Mouse (Mus musculus) olfactory bulb, adult 2 months (tissue): ENCODE results near the gene Sec14l2.

Source experiments
- CTCF ChIP-seq: fragments of 200-500 bp; IDR thresholded peaks from 2 replicates; pipeline ENCODE4 v1.5.1; 2012; ENCODE audit warnings: low read depth, mild to moderate bottlenecking, low read length, moderate library complexity; ENCODE audit not compliant: insufficient read depth
- POLR2A ChIP-seq: fragments of 200-500 bp; IDR thresholded peaks from 2 replicates; pipeline ENCODE4 v1.6.1; 2012; ENCODE audit warnings: mild to moderate bottlenecking, low read depth, low read length, moderate library complexity; ENCODE audit not compliant: insufficient read depth

DNA sequence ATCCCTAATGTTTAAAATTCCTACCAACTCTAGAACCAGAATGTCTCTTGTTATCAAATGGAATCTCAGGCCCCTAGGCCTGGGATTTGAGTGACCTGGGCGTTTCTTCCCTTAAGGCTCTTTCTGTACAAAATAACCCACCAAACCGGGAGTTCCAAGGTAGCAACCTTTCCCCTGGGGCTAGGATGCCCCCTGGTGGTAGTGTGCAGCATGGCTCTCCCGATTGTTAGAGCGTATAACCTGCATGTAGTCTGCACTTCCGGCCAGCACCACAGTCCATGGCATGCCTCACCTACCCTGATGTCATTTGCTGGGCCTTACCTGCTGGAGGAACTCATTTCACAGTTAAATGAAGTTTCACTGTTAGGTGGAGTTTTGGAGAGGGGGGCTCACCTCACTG is 707 bp upstream of the Sec14l2 start:
- TF ChIP-seq CTCF, result peak; percentile 67
- TF ChIP-seq POLR2A, result no peak
